Mouse (Mus musculus) cerebellum, adult 11-12 months (tissue): ENCODE measurements around the gene Sdf2l1.

Source experiments
- DNase-seq: peaks from one replicate; pipeline ENCODE4 v3.0.0; 2022

Gene Sdf2l1

DNA sequence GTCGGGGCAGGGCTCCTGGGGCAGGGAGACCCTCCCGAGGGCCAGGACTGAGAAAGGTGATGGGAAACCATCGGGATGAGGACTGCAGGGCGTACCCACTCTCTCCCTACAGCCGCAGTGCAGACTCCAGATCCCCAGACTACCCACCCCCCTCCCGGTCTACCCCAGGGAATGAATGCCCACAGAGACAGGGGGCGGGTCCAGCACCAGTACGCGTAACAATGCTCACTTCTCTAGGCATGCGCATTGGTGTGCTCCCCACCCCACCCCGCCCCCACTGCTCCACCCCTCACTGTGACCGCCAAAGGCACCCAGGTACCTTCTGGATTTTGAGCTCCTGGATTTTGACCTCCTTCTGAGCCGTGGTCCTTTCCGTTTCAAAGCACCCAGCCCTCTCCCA lies 10.6 kb downstream of the Sdf2l1 start:
- no peak for DNase-seq

DNA sequence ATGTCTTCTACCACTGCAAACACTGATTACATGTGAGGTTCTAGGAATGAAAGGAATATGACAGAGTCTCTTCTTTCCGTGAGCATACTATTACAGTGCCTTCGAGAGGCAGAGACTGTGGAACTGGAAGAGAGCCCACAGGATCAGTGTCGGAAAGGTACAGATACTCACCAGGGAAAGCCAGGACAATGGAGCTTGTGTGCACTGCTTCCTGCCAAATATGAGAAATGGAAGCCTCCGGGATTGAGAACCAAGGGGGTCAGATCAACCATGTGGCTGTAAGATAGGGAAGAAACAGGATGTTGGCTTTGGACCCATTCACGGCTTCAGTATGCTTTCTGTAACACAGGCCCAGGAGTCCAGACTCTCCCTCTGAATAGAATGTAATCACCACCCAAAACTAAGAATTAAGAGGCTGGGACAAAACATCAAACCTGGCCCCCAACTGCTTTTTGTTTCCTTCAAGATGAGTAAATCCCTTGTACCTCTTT lies 14.8 kb downstream of the Sdf2l1 start:
- DNase-seq, result no peak

DNA sequence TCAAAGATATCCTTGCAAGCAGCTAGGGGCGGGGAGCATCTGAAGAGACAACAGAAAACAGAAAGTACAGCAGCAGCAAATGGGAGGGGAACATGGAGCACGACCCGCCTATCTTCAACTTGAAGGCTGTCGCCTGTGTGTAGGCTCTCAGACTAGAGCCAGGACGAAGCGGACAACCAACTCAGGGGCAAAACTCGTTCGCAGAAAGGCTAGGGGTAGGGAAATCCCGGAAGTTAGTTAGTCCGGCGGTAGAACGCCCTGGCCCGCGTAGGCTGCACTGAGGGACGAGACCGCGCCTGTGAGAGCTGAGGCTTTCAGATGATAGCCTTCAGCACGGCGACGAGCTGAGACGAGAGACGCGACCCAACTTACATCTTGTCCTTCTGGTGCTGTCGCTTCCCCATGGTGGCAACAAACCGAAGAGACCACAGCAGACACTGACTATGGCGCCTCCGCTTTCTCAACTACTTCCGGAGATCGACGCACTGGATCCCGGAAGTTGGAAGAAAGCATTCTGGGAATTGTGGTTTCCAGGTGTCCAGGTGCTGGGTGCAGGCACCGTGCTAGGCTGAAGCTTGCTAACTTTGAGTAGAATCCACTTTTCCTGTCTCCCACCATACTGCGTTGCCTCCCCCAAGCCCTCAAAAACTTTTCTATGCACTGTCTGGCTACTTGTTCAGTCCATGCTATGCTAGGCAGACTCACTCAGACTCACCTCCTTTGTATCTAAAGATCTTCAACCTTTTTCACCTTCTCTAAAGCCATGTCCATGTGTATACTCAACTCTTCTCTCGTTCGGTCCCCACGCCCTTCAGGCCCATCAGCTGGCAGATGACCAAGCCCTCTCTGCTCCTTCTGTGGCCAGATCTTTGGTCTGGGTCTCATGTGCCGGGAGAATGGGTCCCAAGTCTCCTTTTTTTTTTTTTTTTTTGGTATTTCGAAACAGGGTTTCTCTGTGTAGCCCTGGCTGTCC lies 21.1 kb downstream of the Sdf2l1 start, which contains the start of gene Ppil2:
TSS of gene Ppil2 (minus strand) at position 487 of the 973 bp plus-strand sequence.
- peak; percentile 68 for DNase-seq

DNA sequence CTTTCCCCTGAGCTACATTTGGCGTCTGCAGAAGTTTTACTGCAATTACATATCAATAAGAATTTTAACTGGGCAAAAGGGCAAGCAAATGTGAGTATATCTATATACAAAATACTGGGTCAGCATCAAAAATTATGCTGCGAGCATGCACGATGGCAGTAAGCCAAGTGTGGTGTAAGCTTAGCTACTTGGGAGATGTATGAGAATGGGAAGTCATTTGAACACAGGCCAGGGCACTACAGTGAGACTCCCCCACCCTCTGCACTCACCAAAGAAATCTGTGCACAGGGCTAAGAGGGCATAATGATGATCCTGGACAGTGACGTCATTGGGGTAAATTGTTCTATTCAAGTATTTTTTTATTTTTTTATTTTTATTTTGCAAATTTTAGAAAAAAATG lies 27.6 kb downstream of the Sdf2l1 start:
- DNase-seq, result no peak

DNA sequence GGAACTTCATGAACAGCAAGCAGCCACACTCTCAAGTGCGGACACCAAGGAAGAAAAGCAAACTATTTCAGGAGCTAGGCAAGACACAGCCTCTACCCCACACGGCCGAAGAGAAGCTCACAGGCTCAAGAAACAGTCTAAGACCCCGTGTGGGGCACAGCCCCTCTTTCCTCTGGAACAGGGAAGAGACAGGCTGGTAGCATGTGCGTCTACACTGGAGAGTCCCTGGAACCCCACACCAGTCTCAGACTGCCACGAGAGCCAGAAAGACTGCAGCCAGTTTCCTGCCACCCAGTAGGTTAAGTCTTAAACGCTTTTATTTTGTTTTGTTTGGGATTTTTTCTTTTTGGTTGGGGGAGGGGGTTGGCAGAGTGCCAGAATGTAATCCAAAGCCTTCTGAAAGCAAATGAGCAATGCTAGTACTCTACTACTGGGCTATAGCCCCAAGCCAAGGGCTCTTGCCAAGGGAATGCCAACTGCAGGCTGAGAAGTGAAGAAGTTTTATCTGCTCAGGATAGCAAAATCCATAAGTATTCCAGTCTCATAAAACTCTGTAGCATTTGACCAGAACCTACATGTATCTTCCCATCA lies 29.5 kb downstream of the Sdf2l1 start:
- DNase-seq, result no peak

- DNase-seq, result no peak
These were observed 35.2 kb downstream of the Sdf2l1 start for GRCm38 (mm10) chr16:17096938-17097337.

- no peak for DNase-seq
These were observed 43.8 kb downstream of the Sdf2l1 start for GRCm38 (mm10) chr16:17088346-17088745.

DNA sequence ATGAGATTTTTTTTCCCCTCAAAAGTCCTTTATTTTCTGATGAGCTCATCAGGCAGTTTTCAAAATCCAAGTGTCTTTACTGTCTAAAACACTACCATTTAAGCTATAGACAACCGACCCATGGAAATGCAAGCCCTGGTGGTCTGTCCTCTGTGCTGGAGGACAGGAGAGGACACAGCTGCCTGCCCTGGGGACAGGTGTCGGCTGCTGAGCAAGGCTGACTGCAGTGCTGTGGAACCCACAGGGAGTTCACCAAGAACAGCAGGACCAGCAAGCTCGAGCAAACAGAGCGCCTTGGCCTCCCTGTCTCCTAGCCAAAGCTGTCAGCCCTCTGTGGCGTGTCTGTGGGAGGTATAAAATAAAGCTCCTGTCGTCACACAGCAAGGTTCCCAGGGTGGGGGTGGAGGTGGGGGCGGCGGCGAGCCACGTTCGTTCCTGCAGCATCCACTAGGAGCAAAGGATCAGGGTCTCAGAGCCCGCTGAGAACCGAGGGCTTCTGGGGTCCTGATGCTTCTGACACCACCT lies 45.5 kb downstream of the Sdf2l1 start:
- DNase-seq, result no peak

- no peak for DNase-seq
These were observed 45.9 kb downstream of the Sdf2l1 start for GRCm38 (mm10) chr16:17086241-17086640.

DNA sequence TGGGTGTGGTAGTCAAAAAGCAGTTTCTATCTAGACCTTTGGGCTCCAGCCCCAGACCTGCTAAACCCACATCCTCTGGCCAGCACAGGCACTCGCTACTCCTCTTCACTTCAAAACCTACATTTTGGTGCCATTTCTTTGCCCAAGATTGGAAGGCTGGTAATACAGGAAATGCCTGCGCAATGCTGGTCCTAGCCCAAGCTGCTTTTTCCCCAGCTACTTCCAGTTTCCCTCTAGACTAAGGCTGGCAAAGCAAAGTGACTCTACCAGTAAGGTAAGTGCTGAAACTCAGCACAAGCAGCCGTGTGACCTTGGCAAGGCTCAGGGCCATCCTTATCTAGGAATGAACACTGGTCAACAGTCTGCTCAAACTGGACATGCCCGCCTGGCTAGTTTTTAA lies 46.5 kb downstream of the Sdf2l1 start:
- no peak for DNase-seq

DNA sequence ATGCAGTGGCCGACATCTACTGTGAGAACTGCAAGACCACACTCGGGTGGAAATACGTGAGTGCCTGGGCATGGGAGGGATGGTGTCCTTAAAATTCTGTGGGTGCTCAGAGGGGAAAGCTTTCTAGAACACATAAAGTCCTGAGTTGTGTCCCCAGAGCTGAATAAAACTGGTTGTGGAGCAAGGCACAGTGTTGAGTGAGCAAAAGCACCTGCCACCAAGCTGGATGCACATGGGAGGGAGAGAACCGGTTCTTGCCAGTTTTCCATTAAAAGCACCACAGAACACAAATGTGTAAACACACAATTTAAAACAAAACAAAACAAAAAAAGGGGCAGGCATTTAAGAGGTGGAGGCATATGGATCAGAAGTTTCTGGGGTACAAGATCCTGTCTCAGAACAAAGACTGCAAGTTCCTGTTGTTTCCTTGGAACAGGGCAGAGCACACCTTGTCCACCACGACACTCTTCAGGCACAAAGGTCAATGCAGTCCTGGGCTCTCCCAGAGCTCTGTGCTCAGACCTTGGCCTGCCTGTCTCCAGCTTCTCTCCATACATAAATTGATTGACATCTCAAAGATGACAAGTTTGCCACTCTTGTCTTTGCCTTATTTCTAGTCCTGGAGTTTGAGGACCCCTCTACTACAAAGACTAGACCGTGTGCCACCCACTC lies 49.9 kb downstream of the Sdf2l1 start:
- no peak for DNase-seq
